Mouse (Mus musculus): ENCODE results near the gene Dnmt3a.

The Dnmt3a gene

GRCm38 (mm10) chr12:3805852-3806251, at the start of gene Dnmt3a:
TSS of gene Dnmt3a (plus strand) at chr12:3806007.
- DNase-seq (ENCODE audit: low spot score in 2 of 2) = no peak

DNA sequence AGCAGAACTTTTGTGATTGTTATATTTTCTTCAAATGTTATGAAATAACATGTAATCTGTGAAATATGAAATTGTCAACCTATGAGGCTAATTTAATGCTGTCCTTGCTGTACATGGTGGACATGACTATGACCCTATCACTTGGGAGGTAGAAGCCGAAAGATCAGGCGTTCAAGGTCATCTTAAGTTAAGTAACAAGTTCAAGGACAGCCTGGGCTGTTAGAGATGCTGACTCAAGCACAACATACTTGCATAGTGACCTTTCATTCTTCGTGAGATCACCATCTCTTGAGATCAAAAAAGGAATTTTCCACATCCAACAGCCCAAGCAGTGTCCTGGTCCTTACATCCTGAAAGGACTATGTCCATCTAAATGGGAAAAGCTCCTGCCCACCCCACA, 49.6 kb upstream of the Dnmt3a start:
- no peak for DNase-seq (ENCODE audit: low spot score in 2 of 2)

GRCm38 (mm10) chr12:3758127-3758526, 47.7 kb upstream of the Dnmt3a start:
- DNase-seq (ENCODE audit: low spot score in 2 of 2) = no peak

DNA sequence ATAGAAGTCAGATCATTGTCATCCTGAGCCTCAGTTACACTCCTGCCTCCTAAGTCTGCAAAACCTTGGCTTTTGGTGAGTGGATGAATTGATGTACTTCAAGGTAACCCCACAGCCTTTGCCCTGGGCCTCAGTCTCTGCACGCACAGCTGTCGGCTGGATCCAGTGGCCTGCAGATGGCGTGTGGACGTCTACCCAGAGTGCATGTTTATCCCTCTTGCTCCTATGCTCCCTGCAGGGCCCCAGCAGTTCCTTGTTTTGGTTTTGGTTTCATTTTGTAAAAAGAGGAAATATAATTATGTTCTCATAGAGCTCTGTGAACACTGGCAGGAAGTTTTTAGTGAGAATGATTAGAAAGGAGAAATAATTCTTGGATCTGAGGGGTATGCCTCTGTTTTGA, 46.4 kb upstream of the Dnmt3a start:
- DNase-seq (ENCODE audit: low spot score in 2 of 2) = no peak

- no peak for DNase-seq (ENCODE audit: low spot score in 2 of 2)
Measured at GRCm38 (mm10) chr12:3760876-3761590, 44.8 kb upstream of the Dnmt3a start.

- no peak for DNase-seq (ENCODE audit: low spot score in 2 of 2)
Measured at GRCm38 (mm10) chr12:3761591-3762295, 44.1 kb upstream of the Dnmt3a start.

GRCm38 (mm10) chr12:3764191-3764804, 41.5 kb upstream of the Dnmt3a start:
- DNase-seq (ENCODE audit: low spot score in 2 of 2) = no peak

DNA sequence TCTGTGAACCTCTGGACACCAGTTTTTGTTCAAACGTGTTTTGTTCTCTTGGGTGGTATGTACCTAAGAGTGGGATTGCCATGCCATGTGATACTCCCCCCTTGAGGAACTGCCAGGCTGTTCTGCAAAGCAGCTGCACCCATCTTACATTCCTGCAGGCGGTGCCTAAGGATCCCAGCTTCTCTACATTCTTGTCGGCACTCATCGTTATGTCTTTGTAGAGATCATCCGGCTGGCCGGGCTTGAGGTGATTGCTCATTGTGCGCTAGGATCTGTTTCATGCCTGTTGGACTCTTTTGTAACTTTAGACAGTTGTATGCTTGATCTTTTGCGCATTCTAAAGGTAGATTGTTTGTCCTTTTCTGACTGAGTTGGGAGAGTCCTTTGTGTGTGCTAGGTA, 38.4 kb upstream of the Dnmt3a start:
- no peak for DNase-seq (ENCODE audit: low spot score in 2 of 2)

GRCm38 (mm10) chr12:3768391-3768790, 37.4 kb upstream of the Dnmt3a start:
- DNase-seq (ENCODE audit: low spot score in 2 of 2) = no peak

DNA sequence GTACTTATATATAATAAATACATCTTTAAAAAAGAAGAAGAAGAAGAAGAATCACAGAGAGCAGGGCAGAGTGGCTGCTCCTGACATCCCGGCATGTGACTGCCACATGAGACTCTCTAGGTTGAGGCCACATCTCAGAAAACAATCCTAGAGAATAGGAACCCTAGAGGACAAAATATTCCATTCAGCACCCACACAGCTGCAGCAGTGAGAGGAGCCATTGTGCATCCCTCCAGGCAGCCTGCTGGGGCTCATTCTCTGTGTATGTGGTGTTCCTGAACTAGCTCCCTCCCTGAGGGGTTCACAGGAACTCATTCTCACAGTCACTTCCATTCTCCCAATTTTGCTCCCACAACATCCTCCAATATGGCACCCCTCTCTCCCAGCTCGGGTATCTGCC, 35.3 kb upstream of the Dnmt3a start:
- no peak for DNase-seq (ENCODE audit: low spot score in 2 of 2)

DNA sequence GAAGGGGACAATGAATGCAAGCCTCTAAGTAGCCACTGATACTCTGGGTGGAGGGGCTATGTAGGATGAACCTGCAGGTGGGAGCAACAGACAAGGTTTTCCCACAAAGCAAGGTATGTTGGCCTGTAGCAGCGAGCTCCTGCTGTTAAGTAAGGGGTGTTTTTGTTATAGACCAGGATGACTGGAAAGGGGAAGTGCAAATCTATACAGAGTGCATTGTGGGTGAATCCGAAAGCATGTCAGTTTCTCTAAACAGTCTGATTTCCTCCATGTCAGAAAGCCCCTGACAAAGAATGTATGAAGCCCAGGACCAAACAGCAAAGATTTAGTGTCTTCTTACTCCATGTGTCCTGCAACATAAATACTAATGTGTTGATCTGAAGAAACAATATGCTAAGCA, 34.7 kb upstream of the Dnmt3a start:
- DNase-seq (ENCODE audit: low spot score in 2 of 2) = no peak

GRCm38 (mm10) chr12:3773643-3774042, 32.2 kb upstream of the Dnmt3a start:
- DNase-seq (ENCODE audit: low spot score in 2 of 2) = no peak

DNA sequence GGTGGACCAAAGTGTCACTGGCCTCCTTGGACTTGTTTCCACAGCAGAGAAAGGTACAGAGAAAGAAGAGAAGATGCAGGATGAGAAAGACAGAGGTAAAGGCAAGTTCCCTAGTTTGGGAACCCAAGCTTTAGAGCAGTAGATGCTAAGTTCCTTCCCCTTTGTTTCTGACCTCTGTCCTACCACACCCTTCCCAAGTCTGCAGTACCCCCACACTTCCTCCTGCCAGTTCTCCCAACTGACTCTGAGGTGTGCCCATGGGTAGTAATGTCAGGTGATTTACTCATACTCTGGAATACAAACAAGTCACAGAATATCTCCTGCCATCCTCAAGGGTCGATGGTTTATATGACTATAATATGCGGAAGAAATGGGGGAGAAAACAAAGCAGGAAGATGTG, 29.8 kb upstream of the Dnmt3a start:
- DNase-seq (ENCODE audit: low spot score in 2 of 2) = no peak

DNA sequence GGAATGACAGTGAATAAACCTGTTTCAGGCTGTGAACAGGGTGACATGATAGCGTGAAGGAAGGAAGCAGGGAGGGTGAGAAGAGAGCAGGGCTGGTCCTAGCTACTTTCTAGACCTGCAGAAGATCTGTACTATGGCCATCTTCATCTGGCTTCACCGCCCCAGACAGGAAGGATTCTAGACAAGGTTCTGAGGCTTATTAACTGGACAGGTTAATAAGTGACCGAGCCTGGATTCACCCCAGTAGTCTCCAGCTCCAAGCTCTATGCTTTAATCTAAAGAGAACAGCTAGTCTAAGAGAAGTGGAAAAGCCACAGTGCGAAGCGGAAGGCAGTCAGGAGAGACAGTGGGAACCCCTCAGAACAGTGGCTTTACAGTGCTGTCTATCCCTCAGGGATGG, 28.1 kb upstream of the Dnmt3a start:
- DNase-seq (ENCODE audit: low spot score in 2 of 2) = no peak

DNA sequence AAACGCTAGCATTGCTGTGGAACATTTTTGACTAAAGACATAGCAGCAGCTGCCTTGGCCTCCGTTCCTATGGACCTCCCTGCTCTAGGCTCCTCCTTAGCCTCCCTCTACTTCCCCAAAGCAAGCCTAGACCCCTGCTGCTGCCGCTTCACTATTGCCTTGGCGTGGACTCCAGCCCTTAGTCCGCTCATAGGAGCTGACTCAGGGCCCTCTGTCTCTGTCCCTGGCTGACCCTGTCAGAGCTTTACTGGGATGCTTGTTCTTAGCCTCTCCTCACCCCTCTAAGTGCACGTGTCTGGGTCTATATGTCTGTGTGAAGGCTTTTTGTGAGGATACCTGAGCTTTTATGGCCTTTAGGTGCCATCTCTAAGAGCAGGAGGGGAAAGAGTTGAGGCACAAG, 27.5 kb upstream of the Dnmt3a start:
- no peak for DNase-seq (ENCODE audit: low spot score in 2 of 2)

DNA sequence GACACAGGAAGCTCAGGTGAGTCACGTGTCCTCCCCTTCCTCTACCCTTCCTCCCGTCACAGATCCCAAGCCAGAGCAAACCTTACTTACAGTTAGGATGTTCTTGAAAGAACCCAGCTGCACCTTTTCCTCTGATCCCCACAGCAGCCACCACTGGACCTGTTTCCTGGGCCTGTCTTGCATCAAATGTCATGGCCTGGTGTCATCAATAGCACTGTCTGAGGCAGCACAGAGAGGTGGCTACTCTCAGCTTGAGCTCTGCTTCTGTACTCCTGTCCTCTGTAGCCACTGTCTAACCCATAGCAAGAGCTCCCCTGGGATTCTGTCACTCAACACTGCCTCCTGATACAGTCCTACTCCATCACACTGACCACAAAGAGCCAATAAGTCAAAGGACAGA, 26.2 kb upstream of the Dnmt3a start:
- no peak for DNase-seq (ENCODE audit: low spot score in 2 of 2)

- DNase-seq (ENCODE audit: low spot score in 2 of 2) = peak; percentile 56 to 68
Measured at GRCm38 (mm10) chr12:3780405-3780891, 25.4 kb upstream of the Dnmt3a start.

- no peak for DNase-seq (ENCODE audit: low spot score in 2 of 2)
Measured at GRCm38 (mm10) chr12:3780931-3781471, 24.8 kb upstream of the Dnmt3a start.

DNA sequence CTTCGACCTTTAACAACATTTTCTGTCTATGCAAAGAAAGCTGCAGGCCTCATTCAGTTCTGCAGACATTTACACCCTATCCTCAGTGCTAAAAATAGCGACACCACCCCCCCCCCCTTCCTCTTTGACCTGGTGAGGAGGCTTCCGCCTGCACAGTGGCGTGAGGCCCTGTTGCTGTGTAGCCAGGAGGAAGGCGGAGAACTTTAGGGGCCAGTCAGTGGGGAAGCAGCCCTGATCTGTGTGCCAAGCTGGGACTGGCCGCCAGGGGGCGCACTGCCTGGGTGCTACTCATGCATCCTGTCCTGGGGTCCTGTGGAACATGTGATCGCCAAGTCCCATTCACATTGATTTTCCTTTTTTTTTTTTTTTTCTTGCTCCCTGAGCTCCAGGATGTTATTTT, 24.3 kb upstream of the Dnmt3a start:
- peak; percentile 83 to 86 for DNase-seq (ENCODE audit: low spot score in 2 of 2)

GRCm38 (mm10) chr12:3783196-3783825, 22.5 kb upstream of the Dnmt3a start:
- no peak for DNase-seq (ENCODE audit: low spot score in 2 of 2)

GRCm38 (mm10) chr12:3784258-3784657, 21.5 kb upstream of the Dnmt3a start:
- DNase-seq (ENCODE audit: low spot score in 2 of 2) = no peak

GRCm38 (mm10) chr12:3784729-3785128, 21.1 kb upstream of the Dnmt3a start:
- no peak for DNase-seq (ENCODE audit: low spot score in 2 of 2)

Measured in frontal cortex, postnatal 10 days (tissue).